Mouse (Mus musculus) lung, adult 2 months (tissue): ENCODE measurements around the gene Hao2.

ENCODE experiments used
- CTCF ChIP-seq: fragments of 200-500 bp; IDR thresholded peaks from 2 replicates; pipeline ENCODE4 v1.5.1; 2011; ENCODE audit warnings: mild to moderate bottlenecking, low read length, control low read depth; ENCODE audit not compliant: insufficient read depth
- POLR2A ChIP-seq: fragments of 200-500 bp; IDR thresholded peaks from 2 replicates; pipeline ENCODE4 v1.6.1; 2011; ENCODE audit warnings: low read depth, mild to moderate bottlenecking, control low read depth, low read length, borderline replicate concordance; ENCODE audit errors: extremely low read depth

DNA sequence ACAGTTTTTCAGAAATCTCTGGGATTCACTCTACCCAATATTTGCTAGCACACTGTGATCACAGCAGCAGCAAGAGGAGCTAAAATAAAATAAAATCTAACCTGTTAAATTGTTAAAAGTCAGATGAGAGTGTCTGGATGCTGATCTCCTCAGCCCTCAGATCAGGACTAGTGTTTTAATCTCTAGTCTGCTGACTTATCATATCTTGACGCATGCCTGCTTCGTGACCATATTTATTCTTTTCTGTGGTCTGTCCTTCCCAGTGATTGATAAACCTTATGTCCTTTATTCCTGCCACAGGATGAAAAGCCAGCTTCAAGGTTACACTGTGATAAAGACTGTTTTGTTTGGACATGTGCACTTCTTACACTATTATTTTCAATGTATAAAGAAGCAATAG lies 35.0 kb downstream of the Hao2 start:
- TF ChIP-seq CTCF: no peak
- TF ChIP-seq POLR2A: no peak
